Mouse (Mus musculus): ENCODE measurements at regions not wholly inside any gene's neighbourhood (a gene's known extent, or its start where the extent isn't known, plus 50 kb on each side); places are given as distances from the start of the nearest gene placed in this dataset.
A peak's percentile ranks its signal among the peaks of the same experiment; 100 is the strongest.

- Histone ChIP-seq H3K36me3 (ENCODE audit: control insufficient read depth, insufficient read depth) (no peaks in the 10 kb centered on the region), H3K4me1 (replicated peaks; ENCODE audit: control insufficient read depth, insufficient read depth, low read length) (no peaks in the 10 kb centered on the region), H3K27me3 (replicated peaks; ENCODE audit: control insufficient read depth, insufficient read depth, low read length) (no peaks in the 10 kb centered on the region), H3K9me3 (ENCODE audit: control insufficient read depth) (no peaks in the 10 kb centered on the region), H3K4me2 (replicated peaks; ENCODE audit: low read depth) (no peak overlapping the region), H3K4me3 (ENCODE audit: low read depth, low read length) (no peak overlapping the region), H3K27ac (ENCODE audit: low read depth, low read length) (no peak overlapping the region), H3K9ac (ENCODE audit: low read depth, low read length) (no peak overlapping the region)
- 60% methylated on average over 5 of the region's 5 CpGs for WGBS
- no peak for TF ChIP-seq CTCF (IDR thresholded peaks at IDR 0.05; ENCODE audit: low read depth)
- no peak for ATAC-seq
Observed at GRCm38 (mm10) chr4:92833835-92834234, 501.5 kb downstream of the Tusc1 start.

GRCm38 (mm10) chr4:92831181-92831715 lies 504.1 kb downstream of the Tusc1 start:
- no peak for TF ChIP-seq CTCF (IDR thresholded peaks at IDR 0.05; ENCODE audit: low read depth)
- H3K4me1 ChIP-seq (replicated peaks; ENCODE audit: control insufficient read depth, insufficient read depth, low read length), result no peaks in the 10 kb centered on the region
- H3K27ac ChIP-seq (ENCODE audit: low read depth, low read length), result no peak overlapping the region
- no peak overlapping the region for H3K4me3 ChIP-seq (ENCODE audit: low read depth, low read length)
- no peak overlapping the region for H3K4me2 ChIP-seq (replicated peaks; ENCODE audit: low read depth)
- WGBS, result 91% methylated on average over 1 of the region's 1 CpGs
- H3K9ac ChIP-seq (ENCODE audit: low read depth, low read length), result no peak overlapping the region
- H3K36me3 ChIP-seq (ENCODE audit: control insufficient read depth, insufficient read depth), result no peaks in the 10 kb centered on the region
- H3K27me3 ChIP-seq (replicated peaks; ENCODE audit: control insufficient read depth, insufficient read depth, low read length), result no peaks in the 10 kb centered on the region
- H3K9me3 ChIP-seq (ENCODE audit: control insufficient read depth), result no peaks in the 10 kb centered on the region
- no peak for ATAC-seq

- Histone ChIP-seq H3K4me2 (replicated peaks; ENCODE audit: low read depth) (no peak overlapping the region), H3K27ac (ENCODE audit: low read depth, low read length) (no peak overlapping the region), H3K9ac (ENCODE audit: low read depth, low read length) (no peak overlapping the region), H3K27me3 (replicated peaks; ENCODE audit: control insufficient read depth, insufficient read depth, low read length) (no peaks in the 10 kb centered on the region), H3K4me1 (replicated peaks; ENCODE audit: control insufficient read depth, insufficient read depth, low read length) (no peaks in the 10 kb centered on the region), H3K9me3 (ENCODE audit: control insufficient read depth) (no peaks in the 10 kb centered on the region), H3K36me3 (ENCODE audit: control insufficient read depth, insufficient read depth) (no peaks in the 10 kb centered on the region), H3K4me3 (ENCODE audit: low read depth, low read length) (no peak overlapping the region)
- TF ChIP-seq CTCF (IDR thresholded peaks at IDR 0.05; ENCODE audit: low read depth), result no peak
- ATAC-seq, result peak; percentile 75; the same call in 1 of the 2 replicates
Observed at GRCm38 (mm10) chr4:92827831-92828230, 507.5 kb downstream of the Tusc1 start.

GRCm38 (mm10) chr4:92827405-92827804 lies 507.9 kb downstream of the Tusc1 start:
- no peak overlapping the region for H3K4me3 ChIP-seq (ENCODE audit: low read depth, low read length)
- no peak overlapping the region for H3K4me2 ChIP-seq (replicated peaks; ENCODE audit: low read depth)
- H3K9me3 ChIP-seq (ENCODE audit: control insufficient read depth), result no peaks in the 10 kb centered on the region
- H3K4me1 ChIP-seq (replicated peaks; ENCODE audit: control insufficient read depth, insufficient read depth, low read length), result no peaks in the 10 kb centered on the region
- ATAC-seq, result peak; percentile 73
- H3K36me3 ChIP-seq (ENCODE audit: control insufficient read depth, insufficient read depth), result no peaks in the 10 kb centered on the region
- H3K27me3 ChIP-seq (replicated peaks; ENCODE audit: control insufficient read depth, insufficient read depth, low read length), result no peaks in the 10 kb centered on the region
- no peak overlapping the region for H3K9ac ChIP-seq (ENCODE audit: low read depth, low read length)
- H3K27ac ChIP-seq (ENCODE audit: low read depth, low read length), result no peak overlapping the region
- no peak for TF ChIP-seq CTCF (IDR thresholded peaks at IDR 0.05; ENCODE audit: low read depth)

GRCm38 (mm10) chr4:92826981-92827380 lies 508.3 kb downstream of the Tusc1 start:
- no peak for TF ChIP-seq CTCF (IDR thresholded peaks at IDR 0.05; ENCODE audit: low read depth)
- H3K4me2 ChIP-seq (replicated peaks; ENCODE audit: low read depth), result no peak overlapping the region
- no peak overlapping the region for H3K9ac ChIP-seq (ENCODE audit: low read depth, low read length)
- H3K4me3 ChIP-seq (ENCODE audit: low read depth, low read length), result no peak overlapping the region
- H3K27me3 ChIP-seq (replicated peaks; ENCODE audit: control insufficient read depth, insufficient read depth, low read length), result no peaks in the 10 kb centered on the region
- ATAC-seq, result peak; percentile 99
- no peaks in the 10 kb centered on the region for H3K36me3 ChIP-seq (ENCODE audit: control insufficient read depth, insufficient read depth)
- H3K27ac ChIP-seq (ENCODE audit: low read depth, low read length), result no peak overlapping the region
- H3K4me1 ChIP-seq (replicated peaks; ENCODE audit: control insufficient read depth, insufficient read depth, low read length), result no peaks in the 10 kb centered on the region
- no peaks in the 10 kb centered on the region for H3K9me3 ChIP-seq (ENCODE audit: control insufficient read depth)

- 86% methylated on average over 1 of the region's 1 CpGs for WGBS
- no peak overlapping the region for H3K27ac ChIP-seq (ENCODE audit: low read depth, low read length)
- H3K4me3 ChIP-seq (ENCODE audit: low read depth, low read length), result no peak overlapping the region
Observed at GRCm38 (mm10) chr4:92788157-92788556, 547.2 kb downstream of the Tusc1 start.

GRCm38 (mm10) chr4:92778076-92778475 lies 557.2 kb downstream of the Tusc1 start:
- no peak overlapping the region for H3K4me2 ChIP-seq (replicated peaks; ENCODE audit: low read depth)
- ATAC-seq, result no peak
- H3K9ac ChIP-seq (ENCODE audit: low read depth, low read length), result no peak overlapping the region
- H3K9me3 ChIP-seq (ENCODE audit: control insufficient read depth), result no peaks in the 10 kb centered on the region
- H3K27me3 ChIP-seq (replicated peaks; ENCODE audit: control insufficient read depth, insufficient read depth, low read length), result no peaks in the 10 kb centered on the region
- no peak overlapping the region for H3K4me3 ChIP-seq (ENCODE audit: low read depth, low read length)
- H3K27ac ChIP-seq (ENCODE audit: low read depth, low read length), result no peak overlapping the region
- H3K36me3 ChIP-seq (ENCODE audit: control insufficient read depth, insufficient read depth), result no peaks in the 10 kb centered on the region
- TF ChIP-seq CTCF (IDR thresholded peaks at IDR 0.05; ENCODE audit: low read depth), result no peak
- 84% methylated on average over 4 of the region's 4 CpGs for WGBS
- H3K4me1 ChIP-seq (replicated peaks; ENCODE audit: control insufficient read depth, insufficient read depth, low read length), result no peaks in the 10 kb centered on the region

More at GRCm38 (mm10) chr4:92788157-92788556, 547.2 kb downstream of the Tusc1 start:
- no peaks in the 10 kb centered on the region for H3K4me1 ChIP-seq (replicated peaks; ENCODE audit: control insufficient read depth, insufficient read depth, low read length)
- H3K27me3 ChIP-seq (replicated peaks; ENCODE audit: control insufficient read depth, insufficient read depth, low read length), result no peaks in the 10 kb centered on the region
- no peak for ATAC-seq
- H3K9me3 ChIP-seq (ENCODE audit: control insufficient read depth), result no peaks in the 10 kb centered on the region
- H3K9ac ChIP-seq (ENCODE audit: low read depth, low read length), result no peak overlapping the region
- H3K4me2 ChIP-seq (replicated peaks; ENCODE audit: low read depth), result no peak overlapping the region
- TF ChIP-seq CTCF (IDR thresholded peaks at IDR 0.05; ENCODE audit: low read depth), result no peak
- H3K36me3 ChIP-seq (ENCODE audit: control insufficient read depth, insufficient read depth), result no peaks in the 10 kb centered on the region

All from intestine, postnatal 0 days (tissue).